Mouse (Mus musculus) urinary bladder, postnatal 10 days (tissue): Measurements from ENCODE around the gene Eif2s3x.
"Not testable (repeated sequence)": the region's sequence is repeated elsewhere in the genome, so short reads cannot be mapped to it uniquely, and the experiment has no call there.

Experiments
- DNase-seq: peaks from one replicate; pipeline ENCODE4 v3.0.0; 2022; ENCODE audit warnings: low spot score

The Eif2s3x gene

GRCm38 (mm10) chrX:94212597-94213321, at the start of gene Eif2s3x:
Gene Eif2s3x, minus strand, starts transcription at chrX:94212862.
- DNase-seq, result peak; percentile 33

DNA sequence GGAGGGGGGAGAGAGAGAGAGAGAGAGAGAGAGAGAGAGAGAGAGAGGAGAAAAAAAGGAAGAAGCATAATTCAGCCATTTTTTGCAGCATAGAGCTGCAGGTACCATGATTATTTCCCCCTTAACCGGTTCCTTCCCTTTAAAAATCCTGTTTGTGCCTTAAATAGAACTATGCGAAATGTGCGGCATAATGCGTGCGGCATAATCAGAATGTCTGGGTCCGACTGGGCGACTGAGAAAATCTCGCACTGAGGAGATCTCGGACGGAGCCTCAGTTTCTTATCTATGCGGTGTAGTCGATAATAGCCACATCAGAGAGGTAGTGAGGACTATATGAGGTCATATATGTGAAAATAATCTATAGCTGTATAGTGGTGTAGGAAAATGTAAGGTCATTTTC, 22.9 kb upstream of the Eif2s3x start:
- DNase-seq, result no peak

- no peak for DNase-seq
Observed at GRCm38 (mm10) chrX:94235190-94235555, 22.5 kb upstream of the Eif2s3x start.

DNA sequence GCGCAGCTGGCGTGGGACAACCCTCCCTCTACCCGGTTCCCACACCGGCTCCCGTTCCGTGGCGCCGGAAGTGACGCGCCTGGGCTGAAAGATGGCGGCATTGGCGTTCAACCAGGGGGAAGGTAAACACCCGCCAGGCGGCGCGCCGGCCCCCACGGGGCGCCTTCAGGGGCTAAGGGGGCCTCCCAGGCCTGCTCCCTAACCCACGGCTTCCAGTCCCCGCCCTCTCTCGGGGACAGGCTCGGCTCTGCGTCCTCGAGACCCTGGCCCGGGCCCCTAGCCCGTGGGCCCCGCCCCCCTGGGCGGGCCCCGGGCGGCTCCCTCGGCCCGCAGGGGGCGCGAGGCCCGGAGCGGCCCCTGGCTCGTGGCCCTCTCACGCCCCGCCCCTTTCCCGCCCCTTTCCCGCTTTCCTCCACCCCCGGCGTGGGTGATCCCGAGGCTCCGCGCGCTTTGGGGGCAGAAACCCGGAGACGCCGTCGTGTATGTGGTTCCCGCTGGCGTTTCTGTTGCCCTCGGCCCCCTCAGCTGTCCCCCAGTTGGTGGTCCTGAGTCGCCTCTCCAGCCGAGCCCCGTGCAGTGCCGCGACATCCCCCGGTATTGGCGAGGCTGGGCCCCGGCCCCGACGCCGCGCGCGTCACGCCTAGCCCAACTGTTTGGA, 22.0 kb upstream of the Eif2s3x start, which contains the start of gene Klhl15:
Gene Klhl15, plus strand, starts transcription at position 68 of the 658 bp plus-strand sequence.
- DNase-seq, result peak; percentile 21

DNA sequence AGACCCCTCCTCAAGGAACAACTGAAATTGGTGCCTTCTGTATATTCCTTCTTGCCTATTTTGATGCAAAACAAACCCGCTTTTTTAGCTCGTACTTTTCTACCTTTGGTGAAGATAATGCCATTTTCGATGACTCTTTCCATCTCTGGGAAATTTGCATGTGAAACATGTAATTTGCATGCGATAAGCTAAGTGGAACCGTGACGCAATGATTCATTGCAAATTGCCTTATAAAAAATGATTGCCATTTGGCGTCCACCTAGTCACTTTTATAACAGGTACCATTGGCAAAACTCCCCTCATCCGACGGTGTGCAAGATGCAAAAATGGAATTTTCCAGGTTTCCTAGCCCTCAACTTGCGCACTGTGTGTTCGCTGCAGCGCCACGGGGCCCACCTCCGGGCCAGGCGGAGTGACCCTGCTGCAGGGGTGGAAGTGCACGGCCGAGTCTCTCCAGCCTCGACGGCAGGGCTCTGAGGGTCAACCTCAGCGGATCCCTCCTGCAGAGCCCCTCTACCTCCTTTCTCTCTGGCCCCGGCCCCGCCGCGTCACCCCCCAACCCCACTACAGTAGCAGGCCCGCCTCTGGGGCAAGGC, 21.4 kb upstream of the Eif2s3x start:
- no peak for DNase-seq

DNA sequence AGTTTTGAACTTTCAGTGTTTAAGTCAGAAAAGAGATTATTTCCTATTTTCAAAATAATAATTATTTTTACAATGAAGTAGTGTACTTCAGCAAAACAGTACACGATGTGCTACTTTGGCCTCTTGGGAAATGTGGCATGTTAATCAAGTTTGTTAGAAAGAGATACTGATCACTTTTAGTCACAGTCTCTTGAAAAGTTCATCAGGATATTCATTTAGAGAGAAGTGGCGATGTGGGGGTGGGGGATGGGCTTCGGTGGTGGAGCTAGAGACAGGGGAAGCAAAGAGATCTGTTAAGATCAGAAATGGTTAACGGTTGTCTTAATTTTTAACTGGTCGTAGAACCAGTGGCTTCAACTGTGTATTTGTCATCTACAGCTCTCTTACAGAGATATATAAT, 20.8 kb upstream of the Eif2s3x start:
- no peak for DNase-seq

GRCm38 (mm10) chrX:94213384-94213783, 722 bp upstream of the Eif2s3x start:
- no peak for DNase-seq

DNA sequence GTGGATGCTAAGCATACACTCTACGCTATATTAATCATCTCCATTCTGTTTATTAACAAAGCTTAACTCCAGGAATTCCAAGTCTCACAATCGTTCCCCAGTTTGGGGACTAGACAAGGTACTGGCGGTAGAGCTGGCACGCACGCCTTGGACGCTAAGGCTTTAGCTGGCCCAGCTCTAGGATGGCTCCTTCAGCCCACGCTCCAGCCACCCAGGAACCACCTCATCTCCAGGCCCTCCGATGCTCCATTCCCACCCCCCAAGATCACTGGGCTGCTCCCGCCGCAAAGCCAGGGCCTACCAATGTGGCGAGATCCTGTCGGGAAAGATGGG, 432 bp downstream of the Eif2s3x start:
- DNase-seq, result no peak

- no peak for DNase-seq
Observed at GRCm38 (mm10) chrX:94197789-94198188, 14.9 kb downstream of the Eif2s3x start.

- not testable (repeated sequence) for DNase-seq
Observed at GRCm38 (mm10) chrX:94193901-94194300, 18.8 kb downstream of the Eif2s3x start.

GRCm38 (mm10) chrX:94185156-94185555, 27.5 kb downstream of the Eif2s3x start:
- DNase-seq, result no peak

DNA sequence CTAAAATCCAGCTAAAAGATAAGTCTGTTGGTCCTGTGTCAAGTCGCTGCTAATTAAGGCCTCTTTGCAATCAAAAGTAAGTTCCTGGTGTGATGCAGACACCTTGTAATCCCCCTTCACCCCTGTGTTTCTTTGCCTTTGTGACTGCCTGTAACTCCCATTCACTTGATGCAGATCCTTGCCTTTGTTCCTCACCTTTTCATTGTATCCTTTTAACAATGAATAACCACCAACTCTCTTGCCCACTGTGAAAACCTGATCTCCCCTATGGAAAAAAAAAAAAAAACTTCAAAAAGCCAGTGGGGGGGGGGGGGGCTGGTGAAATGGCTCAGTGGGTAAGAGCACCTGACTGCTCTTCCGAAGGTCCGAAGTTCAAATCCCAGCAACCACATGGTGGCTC, 28.8 kb downstream of the Eif2s3x start:
- DNase-seq, result no peak

DNA sequence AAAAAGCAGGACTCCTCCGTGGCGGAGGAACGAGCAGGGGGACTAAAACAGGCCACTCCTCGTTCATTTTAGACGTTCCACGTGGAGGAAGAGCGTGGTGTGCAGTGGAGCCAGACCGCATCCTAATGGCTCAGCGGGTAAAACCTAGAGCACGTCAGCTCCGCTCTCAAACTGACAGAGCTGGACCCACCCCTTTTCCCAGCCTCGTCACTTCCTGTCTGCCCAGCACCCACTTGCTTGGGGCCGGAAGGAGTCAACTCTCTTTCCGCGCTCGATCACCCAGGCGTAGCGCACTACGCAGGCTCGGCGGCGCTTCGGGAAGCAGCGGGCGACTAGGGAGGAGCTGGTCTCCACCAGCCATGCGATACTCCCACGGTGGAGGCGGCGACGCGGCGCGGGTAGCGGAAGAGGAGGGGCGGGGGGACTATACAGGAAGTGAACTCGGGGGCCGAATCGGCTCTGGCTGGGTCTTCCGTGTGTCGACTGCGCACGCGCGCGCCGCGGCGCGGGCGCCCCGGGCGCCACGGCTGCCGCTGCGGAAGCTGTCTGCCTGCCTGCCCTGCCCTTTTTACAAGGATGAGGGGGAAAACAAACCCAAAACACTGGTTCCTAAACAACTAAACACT, 34.8 kb downstream of the Eif2s3x start:
- DNase-seq, result peak; percentile 48

GRCm38 (mm10) chrX:94169348-94169747, 43.3 kb downstream of the Eif2s3x start:
- DNase-seq, result no peak

- DNase-seq, result no peak
Observed at GRCm38 (mm10) chrX:94152251-94152830, 60.3 kb downstream of the Eif2s3x start.

DNA sequence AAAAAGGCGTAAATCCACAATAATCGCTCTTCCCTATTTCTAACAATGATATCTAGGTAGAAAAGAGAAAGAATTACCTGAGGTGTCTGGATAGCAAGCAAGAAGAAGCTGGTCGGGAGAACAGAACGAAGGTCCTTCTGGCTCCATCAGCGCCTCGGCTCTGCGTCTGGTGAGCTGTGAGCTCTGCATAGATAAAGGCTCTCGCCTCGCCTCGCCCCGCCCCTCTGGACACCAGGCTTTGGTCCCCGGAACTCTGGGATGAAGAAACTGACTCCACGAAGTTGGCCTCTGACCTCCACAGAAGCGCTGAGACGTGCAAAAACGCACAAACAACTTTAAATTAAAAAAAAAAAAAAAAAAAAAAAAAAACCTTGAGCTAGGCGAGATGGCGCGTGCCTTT, 62.2 kb downstream of the Eif2s3x start:
- DNase-seq, result no peak

GRCm38 (mm10) chrX:94142004-94142771, 70.5 kb downstream of the Eif2s3x start:
- no peak for DNase-seq

GRCm38 (mm10) chrX:94140080-94140479, 72.6 kb downstream of the Eif2s3x start:
- DNase-seq, result no peak
